Mouse (Mus musculus) heart, postnatal 0 days (tissue): ENCODE measurements around the gene Kcnma1.

ENCODE experiments used
- CTCF ChIP-seq: IDR thresholded peaks from 2 replicates; pipeline ENCODE4 v1.5.1; 2016; ENCODE audit warnings: antibody characterized with exemption, control low read depth, low read depth
- EP300 ChIP-seq: IDR thresholded peaks from 2 replicates; pipeline ENCODE4 v1.6.1; 2016; ENCODE audit warnings: antibody characterized with exemption, low read depth

- TF ChIP-seq CTCF (no peak), EP300 (no peak)
Measured at GRCm38 (mm10) chr14:23897815-23898214, 116.5 kb downstream of the Kcnma1 start.
